Mouse (Mus musculus) E14TG2a.4 (cell line): ENCODE measurements around the gene Zfp526.

Source experiments
- H3K27me3 ChIP-seq: 2 replicates; pipeline ENCODE4 v1.6.1; 2014; ENCODE audit warnings: low read length, control low read depth; ENCODE audit not compliant: insufficient read depth
- H3K36me3 ChIP-seq: 2 replicates; pipeline ENCODE4 v1.6.1; 2014; ENCODE audit warnings: low read length, control low read depth; ENCODE audit not compliant: insufficient read depth
- H3K4me1 ChIP-seq: replicated peaks from 2 replicates; pipeline ENCODE4 v1.6.1; 2014; ENCODE audit warnings: low read depth, low read length, control low read depth
- H3K4me3 ChIP-seq: replicated peaks from 2 replicates; pipeline ENCODE4 v1.5.1; 2014; ENCODE audit warnings: mild to moderate bottlenecking, low read length
- H3K9me3 ChIP-seq: 2 replicates; pipeline ENCODE4 v1.6.1; 2014; ENCODE audit warnings: low read length, control low read depth
- CTCF ChIP-seq: conservative IDR thresholded peaks from 2 replicates; pipeline ENCODE4 v1.5.1; 2014; ENCODE audit warnings: low read length
- NANOG ChIP-seq: IDR thresholded peaks from 2 replicates; pipeline ENCODE4 v1.6.1; 2014; ENCODE audit warnings: borderline replicate concordance, low read length, mixed read lengths
- POU5F1 ChIP-seq: IDR thresholded peaks from 2 replicates; pipeline ENCODE4 v1.6.1; 2014; ENCODE audit warnings: low read length, borderline replicate concordance

The Zfp526 gene

DNA sequence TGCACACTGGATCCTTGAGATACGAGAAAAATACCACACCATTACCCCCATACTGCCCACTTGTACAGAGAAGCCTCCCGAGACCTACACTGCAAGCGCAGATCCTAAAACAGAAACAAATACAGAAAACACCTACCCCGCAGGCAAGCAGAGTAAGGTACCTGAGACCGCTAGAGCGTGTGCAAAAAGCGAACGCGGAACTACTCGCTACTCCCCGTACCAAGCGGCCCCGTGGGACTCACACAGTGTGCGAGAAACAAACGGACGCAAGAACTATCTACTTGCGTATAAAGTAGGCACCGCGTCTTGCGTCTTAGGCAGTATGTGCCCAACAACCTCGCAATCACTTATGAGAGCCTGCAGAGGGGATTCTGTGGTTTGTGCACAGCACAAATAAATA lies 39.4 kb upstream of the Zfp526 start:
- H3K36me3 ChIP-seq = no peaks in the 10 kb centered on the region

DNA sequence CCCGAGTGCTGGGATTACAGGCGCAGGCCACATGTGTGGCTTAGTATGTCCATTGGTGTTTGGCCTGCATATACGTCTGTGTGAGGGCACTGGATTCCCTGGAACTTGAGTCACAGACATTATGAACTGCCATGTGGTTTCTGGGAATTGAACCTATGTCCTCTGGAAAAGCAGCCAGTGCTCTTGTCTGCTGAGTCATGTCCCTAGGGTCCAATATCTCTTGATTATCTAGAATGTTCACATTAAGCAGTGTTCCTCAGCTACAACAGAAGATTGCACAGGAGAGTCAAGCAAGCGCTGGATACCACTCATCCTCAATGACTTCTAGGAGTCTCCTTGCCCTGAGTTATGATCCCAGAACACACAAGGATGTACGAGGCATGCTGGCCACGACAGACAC lies 37.1 kb upstream of the Zfp526 start:
- Histone ChIP-seq H3K4me3 (no peak overlapping the region), H3K9me3 (no peaks in the 10 kb centered on the region), H3K27me3 (peaks cover 43% of the 10 kb centered on the region), H3K36me3 (no peaks in the 10 kb centered on the region), H3K4me1 (peaks cover 38% of the 10 kb centered on the region)
- TF ChIP-seq CTCF (no peak), NANOG (no peak), POU5F1 (no peak)

More for the DNA sequence above, 39.4 kb upstream of the Zfp526 start:
- no peaks in the 10 kb centered on the region for H3K9me3 ChIP-seq
- H3K4me1 ChIP-seq = peaks cover 28% of the 10 kb centered on the region
- peak overlapping the region; percentile 35 for H3K4me3 ChIP-seq
- no peak for TF ChIP-seq NANOG
- TF ChIP-seq POU5F1 = no peak
- no peak for TF ChIP-seq CTCF
- peaks cover 66% of the 10 kb centered on the region for H3K27me3 ChIP-seq

DNA sequence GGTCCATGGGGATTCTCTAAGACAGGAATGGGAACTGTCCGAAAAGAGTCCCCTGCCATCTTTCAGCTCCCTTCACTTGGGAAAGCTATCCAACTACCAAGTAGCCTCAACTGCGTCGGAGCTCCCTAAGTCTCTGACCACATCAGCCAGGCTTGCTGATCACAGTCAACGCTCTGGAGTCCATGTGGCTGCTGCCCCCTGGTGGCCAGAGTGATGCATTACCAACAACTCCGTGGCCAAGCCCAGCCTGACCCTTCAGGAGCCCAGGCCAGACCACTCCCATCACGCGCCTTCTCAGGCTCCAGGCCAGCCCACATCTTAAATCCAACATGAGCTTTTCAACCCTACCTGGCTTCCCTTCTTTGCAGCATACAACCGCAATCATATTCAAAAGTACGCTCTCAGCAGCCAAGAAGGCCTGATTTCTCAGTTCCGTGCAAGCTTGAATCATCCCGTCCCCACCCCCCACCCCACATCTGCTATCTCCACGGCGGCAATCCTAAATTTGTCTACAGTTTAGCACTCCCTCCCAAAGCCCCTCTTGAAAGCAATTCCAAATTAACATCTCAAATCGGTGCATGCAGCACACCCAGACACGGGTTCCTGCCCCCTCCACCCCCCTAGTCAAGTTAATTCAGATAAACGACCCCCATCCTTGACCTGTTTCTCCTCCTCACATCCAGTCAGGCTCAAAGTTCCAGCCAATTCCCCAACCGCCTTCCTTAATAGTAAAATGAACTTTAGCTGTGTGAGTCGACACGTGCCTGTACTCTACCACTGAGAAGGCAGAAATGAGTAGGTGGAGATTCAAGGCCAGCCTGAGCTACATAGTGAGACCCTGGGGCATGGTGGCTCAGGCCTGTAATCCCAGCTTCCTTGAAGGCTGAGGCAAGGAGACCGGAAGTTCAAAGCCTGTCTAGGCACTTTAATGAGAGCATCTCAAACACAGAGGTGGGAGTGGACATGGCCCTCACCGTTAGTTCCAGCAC lies 33.3 kb upstream of the Zfp526 start:
- Histone ChIP-seq H3K9me3 (no peaks in the 10 kb centered on the region), H3K27me3 (peaks cover 10% of the 10 kb centered on the region), H3K4me3 (peak overlapping the region; percentile 53), H3K4me1 (peaks cover 48% of the 10 kb centered on the region), H3K36me3 (no peaks in the 10 kb centered on the region)
- TF ChIP-seq CTCF = peak; percentile 77
- no peak for TF ChIP-seq NANOG
- TF ChIP-seq POU5F1 = no peak

DNA sequence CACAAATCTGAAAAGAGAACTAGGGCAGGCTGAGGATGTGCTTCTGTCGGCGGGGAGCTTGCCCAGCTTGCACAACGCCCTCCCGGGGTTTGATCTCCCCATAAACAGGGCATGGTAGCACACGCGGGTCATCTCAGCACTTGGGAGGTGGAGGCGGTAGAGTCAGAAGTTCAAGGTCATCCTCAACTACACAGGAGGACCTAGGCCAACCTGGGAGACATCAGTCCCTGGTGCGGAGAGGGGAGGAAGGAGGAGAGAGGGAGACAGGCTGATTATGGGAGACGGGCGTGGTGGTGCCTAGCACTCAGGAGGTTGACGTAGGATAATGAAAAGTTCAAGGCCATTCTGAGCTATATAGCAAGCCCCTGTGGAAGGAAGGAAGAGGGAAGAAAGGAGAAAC lies 30.4 kb upstream of the Zfp526 start:
- Histone ChIP-seq H3K36me3 (no peaks in the 10 kb centered on the region), H3K27me3 (no peaks in the 10 kb centered on the region), H3K4me1 (peaks cover 62% of the 10 kb centered on the region), H3K4me3 (peak overlapping the region; percentile 20; the same call in 1 of the 2 replicates), H3K9me3 (no peaks in the 10 kb centered on the region)
- TF ChIP-seq NANOG (no peak), CTCF (no peak), POU5F1 (no peak)

DNA sequence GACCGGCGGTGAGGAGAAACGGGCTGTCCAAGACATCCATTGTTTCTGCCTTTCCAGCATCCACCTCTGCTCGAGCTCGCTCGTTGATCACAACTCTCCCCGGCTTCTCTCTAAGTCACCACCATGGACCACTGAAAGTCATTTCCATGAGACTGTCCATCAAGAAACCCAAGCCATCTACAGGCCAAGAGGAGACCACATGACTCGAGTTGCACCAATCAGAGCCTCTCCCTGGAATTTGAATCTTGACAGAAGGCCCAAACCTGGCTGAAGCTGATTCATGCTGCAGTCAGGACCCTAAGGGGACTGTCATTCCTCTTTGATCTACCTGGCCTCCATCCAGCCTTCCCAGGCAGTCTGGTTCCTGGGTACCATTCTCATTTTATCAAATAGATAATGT lies 29.1 kb upstream of the Zfp526 start:
- no peak overlapping the region; the same call in 1 of the 2 replicates for H3K4me3 ChIP-seq
- peaks cover 66% of the 10 kb centered on the region for H3K4me1 ChIP-seq
- H3K36me3 ChIP-seq = no peaks in the 10 kb centered on the region
- H3K27me3 ChIP-seq = no peaks in the 10 kb centered on the region
- no peaks in the 10 kb centered on the region for H3K9me3 ChIP-seq
- TF ChIP-seq NANOG = no peak
- TF ChIP-seq CTCF = no peak
- no peak for TF ChIP-seq POU5F1

DNA sequence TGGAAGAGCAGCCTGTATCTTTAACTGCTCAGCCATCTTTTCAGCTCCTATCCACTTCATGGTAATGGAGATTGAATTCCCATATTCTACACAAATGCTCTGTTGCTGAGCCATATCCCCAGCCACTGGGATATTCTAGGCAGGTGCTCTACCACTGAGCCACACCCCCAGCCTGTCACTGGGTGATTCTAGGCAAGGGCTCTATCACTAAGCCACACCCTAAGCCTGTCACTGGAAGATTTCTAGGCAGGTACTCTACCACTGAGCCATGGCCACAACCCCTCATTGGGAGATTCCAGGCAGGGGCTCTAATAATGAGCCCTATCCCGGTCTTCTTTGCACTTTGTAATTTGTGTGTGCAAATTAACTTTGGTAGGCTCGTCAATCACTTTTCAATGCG lies 26.1 kb upstream of the Zfp526 start:
- TF ChIP-seq POU5F1 (no peak), CTCF (no peak), NANOG (no peak)
- Histone ChIP-seq H3K4me1 (peaks cover 53% of the 10 kb centered on the region), H3K27me3 (no peaks in the 10 kb centered on the region), H3K9me3 (no peaks in the 10 kb centered on the region), H3K4me3 (no peak overlapping the region), H3K36me3 (no peaks in the 10 kb centered on the region)

DNA sequence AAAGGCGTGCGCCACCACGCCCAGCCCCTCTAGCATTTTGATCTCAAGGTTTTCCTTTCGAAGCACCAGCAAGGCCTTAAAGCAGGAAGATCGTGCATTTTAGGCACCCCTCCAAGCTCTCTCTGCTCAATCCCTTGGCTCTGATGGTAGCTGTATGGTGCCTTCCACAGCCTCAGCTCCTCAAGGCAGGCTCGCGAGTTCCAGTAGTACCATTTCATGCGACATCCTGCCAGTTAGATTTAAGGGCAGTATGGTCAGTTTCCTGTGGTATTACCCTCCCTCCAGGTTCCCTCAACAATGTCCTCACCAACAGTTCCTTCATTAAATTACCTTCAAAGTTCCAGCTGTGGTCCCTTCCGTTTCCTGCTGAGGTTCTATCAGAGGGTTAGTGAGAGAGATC lies 25.1 kb upstream of the Zfp526 start:
- TF ChIP-seq NANOG = no peak
- TF ChIP-seq CTCF = no peak
- TF ChIP-seq POU5F1 = no peak
- peaks cover 53% of the 10 kb centered on the region for H3K4me1 ChIP-seq
- H3K4me3 ChIP-seq = no peak overlapping the region
- H3K36me3 ChIP-seq = peaks cover 5% of the 10 kb centered on the region; the same call in 1 of the 2 replicates
- no peaks in the 10 kb centered on the region for H3K27me3 ChIP-seq
- H3K9me3 ChIP-seq = no peaks in the 10 kb centered on the region

DNA sequence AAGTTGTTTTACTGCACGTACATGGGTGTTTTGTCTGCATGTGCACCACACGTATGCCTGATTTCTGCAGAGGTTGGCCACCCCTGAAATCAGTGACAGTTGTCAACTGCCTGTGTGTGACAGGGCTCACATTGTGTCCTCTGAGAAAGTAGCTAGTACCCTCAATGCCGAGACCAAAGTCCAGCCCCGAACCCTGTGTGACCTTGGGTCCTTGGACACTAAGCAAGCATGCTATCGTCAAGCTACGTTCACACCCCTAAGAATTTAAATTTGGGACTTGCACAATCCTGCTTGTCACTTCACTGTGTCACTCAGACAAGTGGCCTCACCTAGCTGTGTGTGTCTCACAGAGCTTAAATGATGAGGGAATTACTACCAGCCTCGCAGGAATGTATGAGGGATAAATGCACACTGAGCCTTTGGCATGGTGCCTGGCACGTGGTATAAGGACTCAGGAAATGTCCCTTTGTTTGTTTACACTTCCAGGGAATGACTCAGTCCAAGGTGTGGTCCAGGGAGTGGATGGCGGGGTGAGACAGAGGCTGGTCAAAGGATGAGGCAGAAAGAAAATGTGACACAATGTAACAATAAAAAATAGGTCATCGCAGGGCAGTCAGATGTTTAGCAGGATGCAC lies 23.7 kb upstream of the Zfp526 start:
- peaks cover 14% of the 10 kb centered on the region for H3K36me3 ChIP-seq
- no peak for TF ChIP-seq POU5F1
- TF ChIP-seq NANOG = no peak
- TF ChIP-seq CTCF = no peak

More for the DNA sequence above, 23.7 kb upstream of the Zfp526 start:
- Histone ChIP-seq H3K27me3 (no peaks in the 10 kb centered on the region), H3K4me3 (no peak overlapping the region), H3K9me3 (no peaks in the 10 kb centered on the region), H3K4me1 (peaks cover 48% of the 10 kb centered on the region)
